Mouse (Mus musculus) olfactory bulb, adult 2 months (tissue): ENCODE results near the gene Dll3.

Experiments
- CTCF ChIP-seq: fragments of 200-500 bp; IDR thresholded peaks from 2 replicates; pipeline ENCODE4 v1.5.1; 2012; ENCODE audit warnings: low read depth, mild to moderate bottlenecking, low read length, moderate library complexity; ENCODE audit not compliant: insufficient read depth
- POLR2A ChIP-seq: fragments of 200-500 bp; IDR thresholded peaks from 2 replicates; pipeline ENCODE4 v1.6.1; 2012; ENCODE audit warnings: mild to moderate bottlenecking, low read depth, low read length, moderate library complexity; ENCODE audit not compliant: insufficient read depth

DNA sequence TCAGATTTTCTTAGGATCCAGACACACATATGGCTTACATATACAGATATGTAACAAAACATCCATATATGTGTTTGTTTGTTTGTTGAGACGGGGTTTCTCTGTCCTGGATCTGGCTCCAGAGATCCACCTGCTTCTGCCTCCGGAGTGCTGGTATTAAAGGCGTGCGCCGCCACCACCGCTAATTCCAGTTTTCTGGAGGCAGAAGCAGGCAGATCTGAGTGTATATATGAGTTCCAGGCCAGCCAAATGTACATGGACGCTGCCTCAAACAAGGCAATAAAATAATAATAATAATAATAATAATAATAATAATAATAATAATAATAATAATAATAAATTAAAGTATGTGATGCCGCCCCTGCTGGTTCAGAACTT, 24.8 kb downstream of the Dll3 start:
- TF ChIP-seq POLR2A (no peak), CTCF (no peak)
